Mouse (Mus musculus): ENCODE data around the gene 1700012P22Rik. TPM values are rescaled to one million over a fixed set of nuclear protein-coding genes. Genes with fewer than 3 reads are reported as not detected.

1700012P22Rik gene
- polyA plus RNA-seq, 1 experiment: not detected

DNA sequence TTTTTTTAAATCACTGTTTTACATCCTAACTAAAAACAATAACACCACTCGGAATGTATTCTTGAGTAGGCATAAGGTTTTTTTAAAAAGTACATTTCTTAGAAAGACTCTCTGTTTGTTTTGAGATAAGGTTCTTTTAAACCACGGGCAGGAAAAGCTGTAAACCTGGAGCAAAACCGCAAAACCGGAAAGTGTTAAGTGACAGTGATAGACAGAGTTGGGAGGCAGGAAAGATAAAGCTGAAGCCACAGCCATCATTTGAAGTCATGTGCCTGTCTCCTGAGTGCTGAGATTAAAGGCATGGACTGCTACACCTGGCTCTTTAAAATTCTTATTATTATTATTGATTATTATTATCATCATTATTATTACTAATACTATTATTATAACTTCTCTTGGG lies 35.9 kb downstream of the 1700012P22Rik start:
- Histone ChIP-seq H3K4me3 (replicated peaks; ENCODE audit: insufficient read depth, low read depth, low read length) (no peak overlapping the region), H3K27ac (ENCODE audit: insufficient read depth, low read length) (no peak overlapping the region), H3K27me3 (ENCODE audit: control insufficient read depth, insufficient read depth, low read length) (no peaks in the 10 kb centered on the region), H3K4me1 (ENCODE audit: control insufficient read depth, insufficient read depth, low read length) (no peaks in the 10 kb centered on the region)
- 89% methylated on average over 4 of the region's 4 CpGs for WGBS
- DNase-seq: no peak
- TF ChIP-seq POLR2A (IDR thresholded peaks at IDR 0.05; ENCODE audit: borderline replicate concordance, insufficient read depth, low read length) (no peak), CTCF (IDR thresholded peaks at IDR 0.05; ENCODE audit: borderline replicate concordance, insufficient read depth, low read depth, low read length) (no peak)

DNA sequence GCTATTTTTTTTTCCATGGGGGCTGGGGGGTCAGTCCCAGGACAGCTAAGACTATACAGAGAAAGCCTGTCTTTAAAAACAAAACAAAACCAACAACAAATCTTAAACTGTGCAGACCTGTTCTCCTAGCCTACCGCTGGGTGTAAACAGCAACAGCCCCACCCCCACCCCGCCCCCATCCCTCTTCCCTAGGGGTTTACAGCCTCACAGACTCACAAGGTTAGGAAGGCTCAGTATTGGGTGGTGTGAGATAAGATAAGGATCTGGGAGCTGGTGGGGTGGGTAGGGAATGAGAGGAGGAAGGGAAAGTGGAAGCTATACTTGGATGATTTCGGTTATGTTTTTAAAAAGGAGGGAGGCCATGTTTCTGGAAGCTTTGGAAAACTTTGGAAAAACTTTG lies 42.3 kb downstream of the 1700012P22Rik start:
- 40% methylated on average over 3 of the region's 3 CpGs for WGBS

GRCm38 (mm10) chr4:144377911-144378310 lies 60.7 kb downstream of the 1700012P22Rik start, which contains the start of gene Pramef20:
Pramef20 (minus strand) TSS chr4:144377933.
- no peaks in the 10 kb centered on the region for H3K4me1 ChIP-seq (ENCODE audit: control insufficient read depth, insufficient read depth, low read length)
- DNase-seq: no peak
- no peak within 1 kb of the TSS for H3K4me3 ChIP-seq (replicated peaks; ENCODE audit: insufficient read depth, low read depth, low read length)
- no peaks in the 10 kb centered on the region for H3K27me3 ChIP-seq (ENCODE audit: control insufficient read depth, insufficient read depth, low read length)
- no peak within 1 kb of the TSS for H3K27ac ChIP-seq (ENCODE audit: insufficient read depth, low read length)
- WGBS: 46% methylated on average over 2 of the region's 2 CpGs
- no peak for TF ChIP-seq CTCF (IDR thresholded peaks at IDR 0.05; ENCODE audit: borderline replicate concordance, insufficient read depth, low read depth, low read length)
- no peak for TF ChIP-seq POLR2A (IDR thresholded peaks at IDR 0.05; ENCODE audit: borderline replicate concordance, insufficient read depth, low read length)

More for the DNA sequence above, 42.3 kb downstream of the 1700012P22Rik start:
- Histone ChIP-seq H3K4me1 (ENCODE audit: control insufficient read depth, insufficient read depth, low read length) (no peaks in the 10 kb centered on the region), H3K27me3 (ENCODE audit: control insufficient read depth, insufficient read depth, low read length) (no peaks in the 10 kb centered on the region), H3K4me3 (replicated peaks; ENCODE audit: insufficient read depth, low read depth, low read length) (no peak overlapping the region), H3K27ac (ENCODE audit: insufficient read depth, low read length) (no peak overlapping the region)
- DNase-seq: no peak
- TF ChIP-seq POLR2A (IDR thresholded peaks at IDR 0.05; ENCODE audit: borderline replicate concordance, insufficient read depth, low read length): no peak

Other genes with a start within 250 kb of the 1700012P22Rik start
- not detected in 2 replicates for gene Oog2, start 248.1 kb downstream of the 1700012P22Rik start, polyA plus RNA-seq (2012; rRNA removed)
- gene C87977, start 225.5 kb downstream of the 1700012P22Rik start, polyA plus RNA-seq (2012; rRNA removed): not detected in 2 replicates
- gene Pramel5, start 158.3 kb downstream of the 1700012P22Rik start, polyA plus RNA-seq (2012; rRNA removed): not detected in 2 replicates
- not detected in 2 replicates for gene Gm13128, start 108.5 kb downstream of the 1700012P22Rik start, polyA plus RNA-seq (2012; rRNA removed)
- gene Gm13119, start 80.8 kb downstream of the 1700012P22Rik start, polyA plus RNA-seq (2012; rRNA removed): not detected in 2 replicates
- not detected in 2 replicates for gene Pramef20, start 60.8 kb downstream of the 1700012P22Rik start, polyA plus RNA-seq (2012; rRNA removed)
- gene Pramef12, start 30.3 kb downstream of the 1700012P22Rik start, polyA plus RNA-seq (2012; rRNA removed): not detected in 2 replicates
- gene Gm9944, start 14.5 kb upstream of the 1700012P22Rik start, polyA plus RNA-seq (2012; rRNA removed): not detected in 2 replicates
- not detected in 2 replicates for gene Aadacl3, start 25.0 kb upstream of the 1700012P22Rik start, polyA plus RNA-seq (2012; rRNA removed)
- gene 9430007A20Rik, start 81.0 kb upstream of the 1700012P22Rik start, polyA plus RNA-seq (2012; rRNA removed): not detected in 2 replicates
- not detected in 2 replicates for gene Gm13124, start 126.4 kb upstream of the 1700012P22Rik start, polyA plus RNA-seq (2012; rRNA removed)
- not detected in 2 replicates for gene Aadacl4, start 174.9 kb upstream of the 1700012P22Rik start, polyA plus RNA-seq (2012; rRNA removed)
- gene Gm436, start 247.6 kb upstream of the 1700012P22Rik start, polyA plus RNA-seq (2012; rRNA removed): not detected in 2 replicates

Measured in cerebellum, adult 2 months (tissue).